Mouse (Mus musculus): ENCODE data around the gene Fga. TPM values are rescaled to one million over a fixed set of nuclear protein-coding genes. Genes with fewer than 3 reads are reported as not detected.
A peak's percentile ranks its signal among the peaks of the same experiment; 100 is the strongest.

Fga gene
- polyA plus RNA-seq, 1 experiment: 0.66 TPM

- peaks cover 3% of the 10 kb centered on the region; the same call in 1 of the 2 replicates for H3K4me1 ChIP-seq (ENCODE audit: control insufficient read depth, insufficient read depth, low read length)
- H3K4me3 ChIP-seq (replicated peaks; ENCODE audit: extremely low read depth, low read depth, low read length): no peak overlapping the region
- peak; percentile 44 for DNase-seq
- 75% methylated on average over 9 of the region's 9 CpGs for WGBS
- TF ChIP-seq POLR2A (IDR thresholded peaks at IDR 0.05; ENCODE audit: borderline replicate concordance, extremely low read depth, low read depth, low read length) (no peak), CTCF (IDR thresholded peaks at IDR 0.05; ENCODE audit: insufficient read depth, low read length) (no peak)
Measured at GRCm38 (mm10) chr3:83067920-83068319, 42.0 kb downstream of the Fga start.

DNA sequence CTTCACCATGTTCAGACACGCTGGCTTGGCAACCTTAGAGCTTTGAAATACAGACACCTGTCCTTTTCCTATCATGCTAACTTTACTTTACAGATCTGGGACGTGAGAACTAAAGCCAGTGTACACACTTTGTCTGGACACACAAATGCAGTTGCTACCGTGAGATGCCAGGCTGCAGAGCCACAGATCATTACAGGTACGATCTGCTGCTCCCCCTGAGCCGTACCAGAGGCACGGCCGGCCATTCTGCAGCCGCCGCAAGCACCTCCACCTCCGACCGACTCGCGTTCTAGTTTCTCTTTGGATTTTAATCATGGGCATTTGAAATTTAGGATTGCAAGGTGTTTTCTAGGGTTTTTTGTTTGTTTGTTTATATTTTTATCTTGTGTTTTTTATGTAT lies 43.0 kb downstream of the Fga start:
- H3K4me1 ChIP-seq (ENCODE audit: control insufficient read depth, insufficient read depth, low read length): peaks cover 3% of the 10 kb centered on the region; the same call in 1 of the 2 replicates
- TF ChIP-seq CTCF (IDR thresholded peaks at IDR 0.05; ENCODE audit: insufficient read depth, low read length): no peak
- no peak for TF ChIP-seq POLR2A (IDR thresholded peaks at IDR 0.05; ENCODE audit: borderline replicate concordance, extremely low read depth, low read depth, low read length)
- no peak overlapping the region for H3K4me3 ChIP-seq (replicated peaks; ENCODE audit: extremely low read depth, low read depth, low read length)
- 93% methylated on average over 13 of the region's 13 CpGs for WGBS
- no peak for DNase-seq

- 82% methylated on average over 4 of the region's 4 CpGs for WGBS
- no peak overlapping the region for H3K4me3 ChIP-seq (replicated peaks; ENCODE audit: extremely low read depth, low read depth, low read length)
- DNase-seq: peak; percentile 1
- TF ChIP-seq POLR2A (IDR thresholded peaks at IDR 0.05; ENCODE audit: borderline replicate concordance, extremely low read depth, low read depth, low read length) (no peak), CTCF (IDR thresholded peaks at IDR 0.05; ENCODE audit: insufficient read depth, low read length) (no peak)
- H3K4me1 ChIP-seq (ENCODE audit: control insufficient read depth, insufficient read depth, low read length): peaks cover 3% of the 10 kb centered on the region; the same call in 1 of the 2 replicates
Measured at GRCm38 (mm10) chr3:83070231-83070630, 44.4 kb downstream of the Fga start.

DNA sequence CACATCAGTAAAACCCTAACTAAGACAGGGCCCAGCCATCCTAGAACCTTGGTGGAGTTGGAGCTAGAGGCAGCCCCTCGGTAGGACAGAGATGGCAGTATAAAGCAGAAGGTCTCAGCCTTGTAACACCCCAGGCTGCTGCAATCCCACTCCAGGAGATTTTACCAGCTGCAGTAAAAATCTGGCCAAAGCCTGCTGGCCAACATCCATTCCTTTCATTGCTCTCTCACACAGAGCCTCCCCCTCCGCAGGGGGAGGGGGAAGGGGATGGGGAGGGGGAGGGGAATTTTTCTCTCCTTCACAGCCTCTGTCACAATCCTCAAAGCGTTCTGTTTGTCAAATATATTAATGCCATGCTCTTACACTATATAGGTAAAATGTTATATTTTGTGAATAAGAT lies 50.7 kb downstream of the Fga start:
- TF ChIP-seq POLR2A (IDR thresholded peaks at IDR 0.05; ENCODE audit: borderline replicate concordance, extremely low read depth, low read depth, low read length) (no peak), CTCF (IDR thresholded peaks at IDR 0.05; ENCODE audit: insufficient read depth, low read length) (no peak)
- WGBS: 51% methylated on average over 3 of the region's 3 CpGs
- no peak for DNase-seq
- Histone ChIP-seq H3K4me3 (replicated peaks; ENCODE audit: extremely low read depth, low read depth, low read length) (no peak overlapping the region), H3K4me1 (ENCODE audit: control insufficient read depth, insufficient read depth, low read length) (peaks cover 3% of the 10 kb centered on the region)

- peak overlapping the region; percentile 83 for H3K4me3 ChIP-seq (replicated peaks; ENCODE audit: extremely low read depth, low read depth, low read length)
- peak; percentile 54 for TF ChIP-seq CTCF (IDR thresholded peaks at IDR 0.05; ENCODE audit: insufficient read depth, low read length)
- TF ChIP-seq POLR2A (IDR thresholded peaks at IDR 0.05; ENCODE audit: borderline replicate concordance, extremely low read depth, low read depth, low read length): no peak
- 3% methylated on average over 11 of the region's 11 CpGs for WGBS
- DNase-seq: peak; percentile 79
- peaks cover 3% of the 10 kb centered on the region for H3K4me1 ChIP-seq (ENCODE audit: control insufficient read depth, insufficient read depth, low read length)
Measured at GRCm38 (mm10) chr3:83080567-83081055, 54.7 kb downstream of the Fga start.

Other genes with a start within 250 kb of the Fga start
- gene Rbm46, start 149.6 kb upstream of the Fga start, polyA plus RNA-seq (2012; rRNA removed): 0.25 and 0.31 TPM in 2 replicates
- 5.5 and 13.8 TPM in 2 replicates for gene Lrat, start 122.1 kb upstream of the Fga start, polyA plus RNA-seq (2012; rRNA removed)
- 0.32 and 1.4 TPM in 2 replicates for gene Fgg, start 18.4 kb upstream of the Fga start, polyA plus RNA-seq (2012; rRNA removed)
- 0.10 and 0.24 TPM in 2 replicates for gene Fgb, start 23.8 kb downstream of the Fga start, polyA plus RNA-seq (2012; rRNA removed)
- 29.6 and 41.1 TPM in 2 replicates for gene Plrg1, start 29.4 kb downstream of the Fga start, polyA plus RNA-seq (2012; rRNA removed)
- 0.24 and 0.38 TPM in 2 replicates for gene Dchs2, start 101.9 kb downstream of the Fga start, polyA plus RNA-seq (2012; rRNA removed)

Data from lung, adult 2 months (tissue).